Mouse (Mus musculus) liver, embryonic 14.5 days (tissue): ENCODE data around the gene E2f1. TPM values are rescaled to one million over a fixed set of nuclear protein-coding genes. Genes with fewer than 3 reads are reported as not detected.

ENCODE experiments used
- ATAC-seq: fragments of 200-750 bp; cut with Nextera tagmentation; 2 replicates; pipeline ENCODE4 v1.8.0; 2017; ENCODE audit warnings: moderate number of reproducible peaks, mild to moderate bottlenecking, moderate library complexity; ENCODE audit not compliant: insufficient read depth
- DNase-seq, 3 experiments: peaks; one replicate each; pipeline ENCODE4 v3.0.0-alpha.2; 2012 to 2013; ENCODE audit warnings: low read depth in 3 of 3, low spot score in 3 of 3
- H3K27ac ChIP-seq: fragments of 300-500 bp; sonication (generic); 2 replicates; pipeline ENCODE4 v1.5.1; 2014; ENCODE audit warnings: moderate library complexity, mild to moderate bottlenecking, control low read depth, inconsistent platforms
- H3K27me3 ChIP-seq: fragments of 300-500 bp; sonication (generic); 2 replicates; pipeline ENCODE4 v1.6.1; 2014; ENCODE audit warnings: mild to moderate bottlenecking, low read length, moderate library complexity; ENCODE audit not compliant: control insufficient read depth, insufficient read depth
- H3K36me3 ChIP-seq: fragments of 300-500 bp; sonication (generic); replicated peaks from 2 replicates; pipeline ENCODE4 v1.6.1; 2014; ENCODE audit warnings: low read depth; ENCODE audit not compliant: control insufficient read depth, insufficient read depth
- H3K4me1 ChIP-seq, 2 experiments: fragments of 200-500 bp in 1 of 2; fragments of 300-500 bp in 1 of 2; sonication (generic) in 1 of 2; replicated peaks; 2 replicates each; pipeline ENCODE4 v1.6.1; 2012 to 2014; ENCODE audit warnings: antibody characterized with exemption in 1 of 2, inconsistent platforms in 1 of 2, low read length in 1 of 2; ENCODE audit not compliant: control insufficient read depth in 2 of 2, insufficient read depth in 2 of 2
- H3K4me2 ChIP-seq: fragments of 300-500 bp; sonication (generic); 2 replicates; pipeline ENCODE4 v1.6.1; 2014; ENCODE audit warnings: low read depth, mild to moderate bottlenecking, control low read depth, moderate library complexity
- H3K4me3 ChIP-seq, 2 experiments: fragments of 200-500 bp in 1 of 2; fragments of 300-500 bp in 1 of 2; sonication (generic) in 1 of 2; 2 replicates each; pipeline ENCODE4 v1.5.1; 2012 to 2014; ENCODE audit warnings: low read depth in 2 of 2, low read length in 2 of 2, mild to moderate bottlenecking in 2 of 2, control low read depth in 1 of 2, inconsistent platforms in 1 of 2, moderate library complexity in 1 of 2; ENCODE audit not compliant: insufficient read depth in 1 of 2
- H3K9ac ChIP-seq: fragments of 300-500 bp; sonication (generic); replicated peaks from 2 replicates; pipeline ENCODE4 v1.6.1; 2014; ENCODE audit warnings: mild to moderate bottlenecking, control low read depth, moderate library complexity
- H3K9me3 ChIP-seq: fragments of 300-500 bp; sonication (generic); 2 replicates; pipeline ENCODE4 v1.6.1; 2016; ENCODE audit warnings: low read length, mixed read lengths; ENCODE audit not compliant: control insufficient read depth
- CTCF ChIP-seq: IDR thresholded peaks from 2 replicates; pipeline ENCODE4 v1.5.1; 2016; ENCODE audit warnings: antibody characterized with exemption, low read depth, control low read depth
- EP300 ChIP-seq: IDR thresholded peaks from 2 replicates; pipeline ENCODE4 v1.6.1; 2016; ENCODE audit warnings: antibody characterized with exemption, low read depth
- WGBS: fragments of 180-500 bp; shearing (Covaris S2); extraction: QIAGEN DNeasy Blood & Tissue Kit; methylation state at CpG from one replicate; pipeline ENCODE4 v1.1.7; 2014; ENCODE audit not compliant: insufficient replicate concordance; 5-methylcytosine and 5-hydroxymethylcytosine counted together
- polyA plus RNA-seq, 2 experiments: library from polyadenylated mRNA; depleted of rRNA in 1 of 2; stranded (reverse) in 1 of 2; unstranded in 1 of 2; fragments of >200 nt; fragmentation: Nextera tagmentation in 1 of 2; extraction: Ambion mirVana in 1 of 2; gene quantifications; 2 replicates each; pipeline versions ENCODE4 v1.2.1 to v1.2.3; 2012 to 2014

E2f1 gene
- polyA plus RNA-seq (2012; rRNA removed) (26.2 and 26.4 TPM in 2 replicates), polyA plus RNA-seq (2014; fragmentation: Nextera tagmentation; extraction: Ambion mirVana) (6.0 and 7.6 TPM in 2 replicates)

- WGBS, result under 1% methylated on average over 44 of the region's 44 CpGs
- DNase-seq, result peak; percentile 92 to 93 (median 92)
- H3K4me1 ChIP-seq, result peaks cover 19 to 35% of the 10 kb centered on the region in 2 experiments
These were observed at the start of gene E2f1 for GRCm38 (mm10) chr2:154569836-154570286. E2f1 (minus strand) TSS chr2:154569892.

GRCm38 (mm10) chr2:154617061-154617460, 47.4 kb upstream of the E2f1 start:
- DNase-seq, result no peak
- Histone ChIP-seq H3K27me3 (no peaks in the 10 kb centered on the region), H3K36me3 (no peaks in the 10 kb centered on the region), H3K27ac (no peak overlapping the region), H3K4me1 (peaks cover 24 to 35% of the 10 kb centered on the region in 2 experiments), H3K4me2 (no peak overlapping the region), H3K4me3 (no peak overlapping the region), H3K9me3 (no peaks in the 10 kb centered on the region), H3K9ac (no peak overlapping the region)
- no peak for TF ChIP-seq CTCF
- TF ChIP-seq EP300, result no peak
- no peak for ATAC-seq
- WGBS, result 82% methylated on average over 3 of the region's 3 CpGs

More at GRCm38 (mm10) chr2:154569836-154570286, at the start of gene E2f1:
- peak within 1 kb of the TSS; percentile 74 for H3K9ac ChIP-seq
- H3K9me3 ChIP-seq, result no peaks in the 10 kb centered on the region
- no peaks in the 10 kb centered on the region for H3K36me3 ChIP-seq
- peak; percentile 94 for ATAC-seq
- peak within 1 kb of the TSS; percentile 54 for H3K27ac ChIP-seq
- peak within 1 kb of the TSS; percentile 94 for H3K4me2 ChIP-seq
- no peaks in the 10 kb centered on the region for H3K27me3 ChIP-seq
- H3K4me3 ChIP-seq, result peak within 1 kb of the TSS; percentile 65 to 97
- TF ChIP-seq CTCF (0 out of 2 replicates have a peak, but pooled peaks have one; percentile 24), EP300 (peak; percentile 24; the same call in 1 of the 2 replicates)

- DNase-seq (peak in 1 of 3 experiments; percentile 64), ATAC-seq (no peak)
- Histone ChIP-seq H3K27ac (peak overlapping the region; percentile 53), H3K36me3 (no peaks in the 10 kb centered on the region), H3K4me3 (no peak overlapping the region; a peak in 1 of 4 replicates), H3K27me3 (no peaks in the 10 kb centered on the region), H3K9ac (peak overlapping the region; percentile 40), H3K4me1 (peaks cover 29 to 36% of the 10 kb centered on the region in 2 experiments), H3K9me3 (no peaks in the 10 kb centered on the region), H3K4me2 (peak overlapping the region; percentile 86)
- WGBS, result 17% methylated on average over 5 of the region's 5 CpGs
- peak; percentile 27; the same call in 1 of the 2 replicates for TF ChIP-seq EP300
- no peak for TF ChIP-seq CTCF
These were observed 46.0 kb upstream of the E2f1 start for GRCm38 (mm10) chr2:154615674-154616073.

GRCm38 (mm10) chr2:154614841-154615576, 45.3 kb upstream of the E2f1 start:
- peak overlapping the region; percentile 86 for H3K4me2 ChIP-seq
- no peaks in the 10 kb centered on the region for H3K9me3 ChIP-seq
- no peaks in the 10 kb centered on the region for H3K36me3 ChIP-seq
- H3K4me1 ChIP-seq, result peaks cover 29 to 36% of the 10 kb centered on the region in 2 experiments
- TF ChIP-seq EP300 (no peak), CTCF (no peak)
- H3K4me3 ChIP-seq, result peak overlapping the region; percentile 22 to 32; a peak in 2 of 4 replicates
- WGBS, result 40% methylated on average over 19 of the region's 19 CpGs
- peak overlapping the region; percentile 53 for H3K27ac ChIP-seq
- H3K9ac ChIP-seq, result peak overlapping the region; percentile 40
- H3K27me3 ChIP-seq, result no peaks in the 10 kb centered on the region
- no peak for ATAC-seq
- DNase-seq, result no peak
